Mouse (Mus musculus): ENCODE results near the gene Aurkb. TPM values are rescaled to one million over a fixed set of nuclear protein-coding genes. Genes with fewer than 3 reads are reported as not detected.

The Aurkb gene
- polyA plus RNA-seq, 1 experiment = 0.96 TPM

DNA sequence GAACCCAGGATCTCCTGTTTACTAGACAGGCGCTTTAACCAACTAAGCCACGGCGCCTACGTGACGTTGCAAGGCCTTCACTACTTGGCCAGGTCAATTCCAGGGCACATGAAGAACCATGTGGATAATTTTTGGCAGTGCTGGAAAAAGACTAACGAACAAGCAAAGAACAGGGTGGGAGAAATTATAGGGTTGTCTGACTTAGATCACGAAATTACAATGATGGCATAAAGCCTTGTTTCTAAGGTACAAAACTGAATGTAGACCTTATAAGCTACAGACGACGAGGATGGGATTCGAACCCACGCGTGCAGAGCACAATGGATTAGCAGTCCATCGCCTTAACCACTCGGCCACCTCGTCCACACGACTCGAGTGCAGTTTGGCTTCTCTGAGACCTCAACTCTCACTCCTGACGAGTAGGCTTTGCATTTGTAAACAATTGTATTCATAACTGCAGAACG, 17.3 kb downstream of the Aurkb start:
- DNase-seq (ENCODE audit: extremely low spot score in 1 of 2, low spot score in 1 of 2) = peak; percentile 92 to 99

DNA sequence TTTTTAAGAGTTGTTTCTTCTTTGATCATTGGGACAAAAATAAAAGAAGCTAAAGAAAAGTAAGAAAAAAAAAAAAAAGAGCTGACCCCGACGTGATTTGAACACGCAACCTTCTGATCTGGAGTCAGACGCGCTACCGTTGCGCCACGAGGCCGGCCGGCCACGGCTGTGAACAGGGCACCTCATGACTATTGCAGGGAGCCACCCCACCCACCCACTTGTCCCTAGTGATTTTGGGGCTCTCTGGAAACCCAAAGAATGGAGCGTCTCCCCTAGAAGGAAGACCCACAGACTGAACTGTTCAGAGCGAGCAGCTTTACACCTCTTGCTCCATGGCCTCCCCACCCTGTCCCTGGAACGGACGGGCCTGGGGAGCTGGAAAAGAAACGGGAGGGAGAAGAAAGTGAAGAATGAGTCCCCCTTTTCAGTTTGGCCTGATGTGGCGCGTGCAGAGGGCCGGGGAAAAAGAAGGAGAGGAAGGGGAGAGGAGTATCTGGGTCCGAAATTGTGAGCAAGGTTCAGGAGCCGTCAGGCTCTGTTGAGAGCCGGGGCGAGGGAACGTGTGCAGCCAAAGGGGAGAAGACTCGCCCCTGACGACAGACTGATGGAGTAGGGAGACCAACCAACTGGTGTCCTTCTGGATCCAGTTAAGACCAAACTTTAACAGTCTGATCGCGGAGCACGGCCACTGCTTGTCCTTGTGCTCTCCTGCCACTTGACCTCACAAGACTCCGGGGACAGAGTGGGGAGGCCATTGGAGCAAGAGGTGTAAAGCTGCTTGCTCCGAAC, 18.2 kb downstream of the Aurkb start:
- peak in 1 of 2 experiments; percentile 77 for DNase-seq (ENCODE audit: extremely low spot score in 1 of 2, low spot score in 1 of 2)

DNA sequence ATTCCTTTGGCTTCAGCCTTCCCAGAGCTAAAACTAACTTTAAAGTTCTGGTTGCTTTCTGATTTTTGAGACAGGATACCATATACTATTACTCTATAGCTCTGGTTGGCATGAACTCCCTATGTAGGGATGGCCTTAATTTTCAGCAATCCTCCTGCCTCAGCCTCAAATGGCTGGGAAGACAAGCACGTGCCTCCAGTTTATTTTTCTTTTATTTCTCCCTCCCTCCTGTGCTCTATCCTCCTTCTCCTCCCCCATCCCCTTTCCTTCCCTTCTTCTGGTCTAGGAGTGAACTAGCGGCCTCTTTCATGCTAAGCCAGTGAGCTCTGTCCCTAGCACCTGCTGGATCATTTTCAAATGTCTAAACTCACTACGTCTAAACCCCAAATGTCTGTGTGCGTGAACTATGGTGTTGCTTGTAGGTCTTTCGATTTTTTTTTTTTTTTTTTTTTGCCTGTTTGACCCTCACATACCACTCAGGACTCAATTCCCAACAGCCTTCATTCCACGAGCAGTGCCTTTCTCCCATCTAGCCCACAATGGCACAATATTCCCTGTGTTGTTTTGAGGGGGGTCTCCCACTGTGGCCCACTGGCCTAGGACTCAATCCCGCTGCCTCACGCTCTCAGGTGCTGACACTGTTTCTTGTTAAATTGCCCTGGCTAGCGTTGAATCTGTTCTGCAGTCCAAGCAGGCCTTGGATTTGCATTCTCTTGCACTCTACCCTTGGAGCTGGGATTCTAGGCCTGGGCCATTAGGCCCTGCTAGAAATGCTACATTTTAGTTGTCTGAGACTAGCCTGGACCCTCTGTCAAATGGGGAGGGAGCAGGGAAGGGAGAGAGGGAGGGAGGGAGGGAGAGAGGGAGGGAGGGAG, 19.0 kb downstream of the Aurkb start:
- DNase-seq (ENCODE audit: extremely low spot score in 1 of 2, low spot score in 1 of 2) = no peak

DNA sequence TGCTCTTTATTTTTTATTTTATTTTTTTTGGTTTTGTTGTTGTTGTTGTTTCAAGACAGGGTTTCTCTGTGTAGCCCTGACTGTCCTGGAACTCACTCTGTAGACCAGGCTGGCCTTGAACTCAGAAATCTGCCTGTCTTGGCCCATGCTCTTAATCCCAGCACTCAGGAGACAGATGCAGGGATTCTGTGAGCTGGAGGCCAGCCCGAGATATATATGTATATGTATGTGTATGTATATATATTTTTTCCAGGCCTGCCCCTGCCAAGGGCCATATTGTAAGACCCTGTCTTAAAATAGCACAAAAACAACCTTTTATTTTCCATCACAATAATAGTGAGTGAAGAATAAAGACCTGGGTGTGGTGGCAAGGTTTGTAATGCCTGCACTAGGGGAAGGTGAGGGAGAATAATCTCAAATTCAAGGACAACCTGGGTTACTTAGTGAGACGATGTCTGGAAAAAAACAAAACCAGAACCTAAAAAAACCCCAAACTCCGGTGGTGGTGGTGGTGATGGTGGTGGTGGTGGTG, 20.0 kb downstream of the Aurkb start:
- no peak for DNase-seq (ENCODE audit: extremely low spot score in 1 of 2, low spot score in 1 of 2)

DNA sequence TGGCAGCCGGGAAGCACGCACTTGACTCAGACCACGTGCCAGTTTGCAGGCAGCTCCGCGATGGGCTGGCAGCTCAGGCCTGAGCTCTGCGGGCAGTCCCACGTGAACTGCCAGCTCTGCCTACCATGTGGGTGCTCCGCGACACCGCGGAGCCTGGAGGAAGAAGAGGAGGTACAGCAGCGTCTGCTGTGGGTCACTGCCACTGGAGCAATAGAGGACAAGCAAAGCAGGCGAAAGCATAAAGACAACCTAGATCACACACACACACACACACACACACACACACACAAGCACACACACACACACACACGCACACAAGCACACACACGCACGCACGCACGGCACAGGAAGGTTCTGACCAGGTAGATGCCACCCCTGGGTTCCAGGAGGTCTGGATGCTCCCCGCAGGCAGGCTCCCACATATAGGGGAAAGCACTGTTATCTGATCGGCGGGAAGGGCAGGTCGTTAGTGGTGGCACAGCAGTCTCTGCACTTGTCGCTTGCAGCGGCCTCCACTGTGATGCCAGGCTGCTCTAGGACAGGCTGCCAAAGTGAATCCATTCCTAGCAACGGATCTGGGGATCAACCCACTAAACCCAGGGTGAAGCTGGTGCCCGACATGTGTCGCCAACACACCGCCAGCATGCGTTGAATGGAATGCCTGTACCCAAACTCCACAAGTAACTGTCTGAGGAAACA, 20.9 kb downstream of the Aurkb start:
- peak in 1 of 2 experiments; percentile 61 for DNase-seq (ENCODE audit: extremely low spot score in 1 of 2, low spot score in 1 of 2)

DNA sequence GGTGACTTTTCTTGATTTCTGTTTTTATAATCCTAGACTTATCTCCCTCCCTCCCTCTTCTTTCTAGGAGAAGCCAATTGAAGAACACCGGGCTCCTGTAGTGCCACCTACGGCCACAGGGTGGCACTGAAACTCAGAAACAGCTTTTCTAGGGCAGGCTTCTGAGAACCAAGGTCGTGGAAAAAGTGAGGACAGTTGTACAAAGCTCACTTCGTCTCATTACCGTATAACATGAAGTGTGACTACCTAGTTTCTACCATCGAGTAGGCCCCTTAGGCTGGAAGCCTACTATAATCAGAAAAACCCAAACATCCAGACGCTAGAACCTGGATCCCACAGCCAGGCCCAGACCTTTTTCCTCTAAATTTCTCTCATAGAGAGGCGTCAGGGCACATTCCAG, 21.5 kb downstream of the Aurkb start:
- peak in 1 of 2 experiments; percentile 96 for DNase-seq (ENCODE audit: extremely low spot score in 1 of 2, low spot score in 1 of 2)

DNA sequence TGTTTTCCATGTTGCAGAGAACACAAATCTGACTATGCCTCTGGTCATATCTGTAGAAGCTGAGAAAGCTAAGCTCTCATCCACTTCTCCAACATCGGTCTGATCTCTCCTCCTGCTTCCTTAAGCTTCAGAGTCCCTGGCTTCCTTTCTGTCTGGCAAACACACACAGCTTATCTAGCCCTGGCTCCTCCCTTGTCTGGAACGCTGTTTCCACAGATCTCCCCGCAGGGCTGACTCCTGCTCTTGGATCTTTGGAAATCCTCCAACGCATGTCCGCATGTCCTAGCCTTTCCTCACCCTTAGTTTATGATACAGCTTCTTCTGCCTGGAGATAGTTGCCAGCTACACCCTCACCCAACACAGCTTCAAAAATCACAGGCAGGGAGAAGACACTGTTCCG, 22.2 kb downstream of the Aurkb start:
- DNase-seq (ENCODE audit: extremely low spot score in 1 of 2, low spot score in 1 of 2) = no peak

DNA sequence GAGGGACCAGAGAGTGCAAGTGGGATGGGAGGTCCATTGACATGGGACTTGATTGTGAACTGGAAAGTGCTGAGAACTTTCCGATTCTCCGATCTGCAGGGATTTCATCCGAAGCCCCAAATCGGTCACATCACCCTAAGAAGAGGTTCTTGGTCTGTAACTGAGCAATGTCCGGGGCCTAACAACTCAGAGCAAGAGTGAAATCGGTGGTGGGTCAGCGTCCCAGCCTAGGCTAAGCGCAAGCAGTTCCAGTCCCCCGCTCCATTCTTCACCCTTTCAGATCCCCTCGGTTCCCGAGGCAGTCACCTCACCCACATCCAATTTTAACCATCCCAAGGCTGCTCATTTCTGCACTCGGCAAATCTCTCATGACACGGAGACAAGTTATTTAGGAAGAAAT, 24.6 kb downstream of the Aurkb start:
- no peak for DNase-seq (ENCODE audit: extremely low spot score in 1 of 2, low spot score in 1 of 2)

DNA sequence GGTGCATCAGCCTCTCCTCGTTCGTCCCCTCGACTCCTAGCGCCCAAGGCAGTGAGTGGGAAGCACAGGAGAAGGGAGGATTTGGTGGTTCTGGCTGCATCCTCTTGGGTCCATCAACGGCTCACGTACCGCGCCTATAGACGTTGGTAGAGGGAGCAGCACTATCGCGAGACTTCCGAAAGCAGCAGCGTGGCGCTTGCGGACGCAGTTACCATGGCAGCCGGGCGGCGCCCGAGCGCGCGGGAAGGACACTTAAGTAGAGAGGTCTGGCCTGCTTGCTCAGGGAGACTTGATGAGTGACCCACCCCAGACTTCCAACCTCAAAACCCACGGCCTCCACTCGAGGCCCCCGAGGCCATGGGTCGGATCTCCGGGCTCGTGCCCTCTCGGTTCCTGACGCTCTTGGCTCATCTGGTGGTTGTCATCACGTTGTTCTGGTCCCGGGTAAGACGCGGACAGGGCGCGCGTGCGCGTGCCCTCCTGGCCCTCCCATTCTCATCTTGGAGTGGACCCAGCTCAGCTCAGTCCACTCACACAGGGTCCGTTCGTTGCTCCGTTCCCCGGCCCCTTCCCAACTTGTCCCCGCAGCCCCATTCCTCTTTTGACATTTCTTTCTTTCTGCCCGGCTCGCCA, 25.3 kb downstream of the Aurkb start, which contains the start of gene Tmem107:
Tmem107 (plus strand) TSS at position 217 of the 633 bp plus-strand sequence.
- peak; percentile 93 to 94 for DNase-seq (ENCODE audit: extremely low spot score in 1 of 2, low spot score in 1 of 2)

DNA sequence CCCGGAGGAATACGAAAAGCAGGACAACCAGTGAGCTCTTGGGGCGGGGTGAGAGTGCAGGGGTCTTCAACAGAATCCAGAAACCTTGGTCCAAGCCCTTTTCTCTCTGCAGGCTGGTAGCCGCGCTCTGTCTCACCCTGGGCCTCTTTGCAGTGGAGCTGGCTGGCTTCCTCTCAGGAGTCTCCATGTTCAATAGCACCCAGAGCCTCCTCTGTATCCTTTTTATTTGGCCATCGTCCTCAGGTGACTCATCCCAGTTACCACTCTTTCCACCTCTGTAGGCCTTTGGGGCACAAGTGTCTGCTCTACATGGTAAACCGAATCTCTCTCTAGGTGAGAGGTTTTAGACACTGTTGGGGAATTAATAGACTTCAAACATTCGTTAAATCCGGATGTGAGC, 25.8 kb downstream of the Aurkb start:
- peak in 1 of 2 experiments; percentile 36 for DNase-seq (ENCODE audit: extremely low spot score in 1 of 2, low spot score in 1 of 2)

DNA sequence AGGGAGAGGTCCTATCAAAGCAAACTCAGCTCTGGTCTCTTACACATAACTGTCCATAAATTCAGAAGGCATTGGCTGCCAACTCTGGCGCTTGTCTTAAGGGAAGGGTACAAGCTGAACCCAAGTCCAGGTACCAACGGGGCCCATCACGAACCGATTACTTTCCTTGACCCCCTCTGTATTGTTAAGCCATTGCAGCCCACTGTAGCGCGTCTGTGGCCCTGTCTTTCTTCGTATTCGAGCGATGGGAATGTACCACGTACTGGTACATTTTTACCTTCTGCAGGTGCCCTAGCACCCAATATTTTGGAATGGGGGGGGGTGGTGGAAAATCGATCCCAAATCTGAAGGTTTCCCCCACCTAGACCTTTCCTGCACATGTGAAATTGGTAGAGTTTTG, 26.8 kb downstream of the Aurkb start:
- DNase-seq (ENCODE audit: extremely low spot score in 1 of 2, low spot score in 1 of 2) = no peak

DNA sequence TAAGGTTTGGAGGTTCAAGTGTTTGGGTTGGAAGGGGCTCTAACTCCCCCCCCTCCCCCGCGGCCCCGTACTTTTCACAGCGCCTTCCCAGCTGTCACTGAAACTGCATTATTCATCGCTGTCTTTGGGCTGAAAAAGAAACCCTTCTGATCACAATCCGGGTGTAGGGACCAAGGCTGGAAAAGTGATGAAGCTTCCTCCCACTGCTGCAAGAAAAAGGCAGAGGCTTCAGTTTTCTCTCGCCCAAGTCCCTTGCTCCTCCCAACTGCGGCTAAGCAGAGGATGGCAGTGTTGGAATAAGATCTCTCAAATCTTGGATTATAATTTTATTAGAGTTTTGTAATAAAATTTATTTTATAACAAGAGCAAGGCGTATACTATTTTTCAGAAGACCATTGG, 27.2 kb downstream of the Aurkb start:
- no peak for DNase-seq (ENCODE audit: extremely low spot score in 1 of 2, low spot score in 1 of 2)

DNA sequence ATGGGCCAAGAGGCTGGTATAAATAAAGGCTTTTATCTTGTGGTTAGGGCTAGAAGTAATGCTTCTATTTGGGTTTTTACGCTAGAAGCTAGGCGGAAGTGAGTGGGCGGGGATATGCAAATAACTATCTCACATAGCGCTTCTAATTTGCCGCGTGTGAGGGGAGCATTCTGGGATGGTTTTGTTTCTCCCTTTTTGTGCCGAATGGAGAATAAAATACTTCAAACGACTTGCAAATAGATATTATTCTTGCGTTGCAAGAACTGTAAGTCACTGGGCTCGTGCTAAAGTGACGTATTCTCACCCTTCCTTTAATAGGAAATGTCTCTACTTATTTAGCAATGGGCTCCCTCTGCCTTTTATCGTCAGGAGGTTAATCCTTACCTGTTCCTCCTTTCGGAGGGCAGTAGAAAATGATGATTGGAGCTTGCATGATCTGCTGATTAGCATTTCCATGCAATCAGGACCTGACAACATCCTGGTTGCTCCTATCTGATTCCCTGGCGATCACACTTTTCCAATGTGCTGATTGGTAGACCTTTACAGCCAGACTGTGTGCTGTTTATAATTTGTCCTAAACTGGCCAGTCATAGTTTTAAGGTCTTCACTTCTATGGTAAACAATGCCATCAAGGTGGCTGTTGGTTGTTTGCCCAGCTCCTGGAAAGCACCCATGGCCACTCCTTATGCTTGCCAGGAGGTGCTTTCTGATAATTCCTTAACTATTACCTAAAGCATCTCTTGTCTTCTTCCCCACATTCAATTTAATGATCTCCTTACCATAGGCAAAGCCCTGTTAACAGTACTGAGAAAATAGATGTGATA, 27.8 kb downstream of the Aurkb start:
- peak; percentile 87 to 96 for DNase-seq (ENCODE audit: extremely low spot score in 1 of 2, low spot score in 1 of 2)

DNA sequence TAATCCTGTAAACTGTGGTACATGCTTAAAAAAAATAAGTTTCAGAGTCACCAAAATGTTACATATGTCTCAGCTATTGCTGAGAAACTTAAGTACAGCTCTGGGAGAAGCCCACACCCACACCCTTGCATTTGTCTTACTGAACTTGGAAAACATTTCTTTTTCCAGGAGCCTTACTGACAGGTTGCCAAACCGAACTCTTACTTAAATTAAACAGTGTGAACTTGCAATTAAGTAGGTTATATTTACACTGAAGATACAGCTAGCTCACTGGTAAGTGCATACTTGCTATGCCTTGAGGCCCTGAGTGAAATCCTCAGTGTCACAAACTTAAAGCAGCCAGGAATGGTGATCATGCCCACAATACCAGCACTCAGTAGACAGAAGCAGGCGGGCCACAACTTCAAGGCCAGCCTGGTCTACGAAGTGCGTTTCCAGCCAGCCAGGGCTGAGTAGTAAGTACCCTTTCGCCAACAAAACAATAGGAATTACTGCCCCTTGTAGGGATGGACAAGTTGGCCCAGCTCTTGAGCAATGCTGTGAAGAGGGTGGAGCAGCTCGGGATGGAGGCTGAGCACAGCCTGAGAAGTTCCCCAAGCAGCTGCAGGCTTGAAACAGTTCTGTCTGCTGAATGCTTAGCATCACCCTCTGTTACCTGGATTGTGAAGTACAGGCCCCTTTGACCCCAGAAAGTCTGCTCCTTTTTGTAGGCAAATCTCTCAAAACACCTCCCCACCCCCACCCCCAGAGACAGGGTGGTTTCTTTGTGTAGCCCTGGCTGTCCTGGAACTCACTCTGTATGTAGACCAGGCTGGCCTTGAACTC, 28.7 kb downstream of the Aurkb start:
- peak in 1 of 2 experiments; percentile 58 for DNase-seq (ENCODE audit: extremely low spot score in 1 of 2, low spot score in 1 of 2)

DNA sequence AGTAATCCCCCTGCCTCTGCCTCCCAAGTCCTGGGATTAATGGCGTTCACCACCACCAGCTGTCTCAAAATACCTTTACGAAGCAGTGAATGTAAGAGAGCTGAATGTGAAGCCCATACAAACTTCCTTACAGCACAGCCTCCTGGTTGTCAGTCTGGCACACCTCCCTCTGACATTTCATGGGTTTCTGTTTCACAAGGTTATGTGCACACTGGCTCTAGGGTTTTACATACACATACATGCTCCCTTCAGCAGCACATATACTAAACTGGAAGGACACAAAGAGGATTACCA, 29.3 kb downstream of the Aurkb start:
- DNase-seq (ENCODE audit: extremely low spot score in 1 of 2, low spot score in 1 of 2) = no peak

DNA sequence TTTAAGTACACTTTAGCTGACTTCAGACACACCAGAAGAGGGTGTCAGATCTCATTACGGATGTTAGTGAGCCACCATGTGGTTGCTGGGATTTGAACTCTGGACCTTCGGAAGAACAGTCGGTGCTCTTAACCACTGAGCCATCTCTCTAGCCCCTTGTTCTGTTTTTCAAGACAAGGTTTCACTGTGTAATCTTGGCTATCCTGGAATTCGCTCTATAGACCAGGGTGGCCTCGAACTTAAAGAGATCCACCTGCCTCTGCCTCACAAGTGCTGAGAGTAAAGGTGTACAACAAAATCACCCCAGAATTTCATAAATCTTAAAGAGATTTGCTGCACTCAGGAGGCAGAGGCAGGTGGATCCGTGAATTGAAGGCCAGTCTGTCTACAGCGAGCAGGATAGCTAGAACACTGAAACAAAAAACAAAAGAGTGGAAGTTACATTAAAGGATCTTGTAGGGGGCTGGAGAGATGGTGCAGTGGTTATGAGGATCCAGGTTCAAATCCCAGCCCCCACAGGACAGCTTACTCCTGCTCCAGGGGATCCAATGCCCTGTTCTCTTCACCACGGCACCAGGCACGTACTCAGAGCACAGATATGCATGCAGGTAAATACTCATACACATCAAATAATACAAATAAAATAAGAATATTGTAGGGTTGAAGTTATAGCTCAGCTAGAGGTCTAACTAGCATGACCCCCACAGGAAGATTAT, 30.5 kb downstream of the Aurkb start:
- no peak for DNase-seq (ENCODE audit: extremely low spot score in 1 of 2, low spot score in 1 of 2)

DNA sequence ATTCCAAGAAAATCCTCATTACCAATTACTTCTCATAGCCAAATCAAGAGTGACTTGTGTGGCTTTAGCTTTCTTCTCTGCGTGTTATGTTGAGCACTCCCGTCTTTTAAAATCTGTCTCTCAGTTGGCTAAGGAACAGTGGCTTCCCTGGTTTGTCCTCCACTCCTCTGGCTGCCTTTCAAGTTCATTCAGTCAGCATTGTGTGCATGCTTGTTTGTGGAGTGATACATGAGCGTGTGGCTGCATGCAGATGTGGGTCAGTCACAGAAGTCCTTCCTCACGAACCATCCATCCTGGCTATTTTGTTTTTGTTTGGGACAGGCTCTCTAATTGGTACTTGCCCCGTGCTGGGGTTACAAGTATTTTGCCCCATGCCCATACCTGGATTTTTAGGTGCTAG, 31.1 kb downstream of the Aurkb start:
- peak in 1 of 2 experiments; percentile 15 for DNase-seq (ENCODE audit: extremely low spot score in 1 of 2, low spot score in 1 of 2)

DNA sequence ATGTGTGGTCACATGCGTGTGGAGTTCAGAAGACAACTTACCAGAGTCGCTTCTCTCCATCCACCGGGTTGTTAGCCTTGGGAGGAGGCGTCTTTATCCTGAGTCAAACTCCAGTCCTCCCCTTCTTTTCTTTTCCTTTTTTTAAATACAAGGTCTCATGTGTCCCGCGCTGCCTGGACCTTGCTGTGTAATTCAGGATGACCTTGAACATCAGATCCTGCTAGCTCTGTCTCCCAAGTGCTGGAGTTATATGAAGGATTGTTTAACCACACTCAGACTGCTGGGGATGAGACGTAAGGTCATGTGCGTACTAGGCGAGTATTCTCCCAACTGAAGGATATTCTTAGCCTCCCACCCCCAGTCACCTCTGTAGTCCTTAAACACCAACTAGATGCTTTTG, 31.9 kb downstream of the Aurkb start:
- no peak for DNase-seq (ENCODE audit: extremely low spot score in 1 of 2, low spot score in 1 of 2)
